Mouse (Mus musculus): ENCODE data around the gene Ahsa1.
A peak's percentile ranks its signal among the peaks of the same experiment; 100 is the strongest.
"Not testable (repeated sequence)": the region's sequence is repeated elsewhere in the genome, so short reads cannot be mapped to it uniquely, and the experiment has no call there.

Gene Ahsa1

GRCm38 (mm10) chr12:87282743-87283142 is 16.5 kb downstream of the Ahsa1 start:
- DNase-seq = no peak

GRCm38 (mm10) chr12:87283706-87284105 is 17.4 kb downstream of the Ahsa1 start:
- DNase-seq = no peak

GRCm38 (mm10) chr12:87284268-87284667 is 18.0 kb downstream of the Ahsa1 start:
- DNase-seq = no peak

GRCm38 (mm10) chr12:87284726-87285125 is 18.4 kb downstream of the Ahsa1 start:
- no peak for DNase-seq

DNA sequence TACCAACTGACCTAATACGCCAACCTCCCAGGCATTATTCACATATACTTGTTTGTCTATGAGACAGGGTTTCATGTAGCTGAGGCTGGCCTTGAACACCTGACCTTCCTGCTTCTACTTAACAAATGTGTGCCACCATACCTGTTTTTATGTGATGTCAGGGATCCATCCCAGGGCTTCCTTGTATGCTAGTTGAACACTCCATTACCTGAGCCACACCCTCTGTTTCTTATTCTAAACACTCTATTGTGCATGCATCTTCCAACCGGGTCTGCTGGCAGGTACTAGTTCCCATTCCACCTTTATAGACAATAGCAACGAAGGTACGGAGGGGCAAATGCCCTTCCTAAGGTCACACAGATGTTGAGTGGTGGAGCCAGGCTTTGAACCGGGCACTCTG is 22.8 kb downstream of the Ahsa1 start:
- DNase-seq = no peak

- DNase-seq = no peak
Measured at GRCm38 (mm10) chr12:87293934-87294333, 27.7 kb downstream of the Ahsa1 start.

- peak; percentile 28 for DNase-seq
Measured at GRCm38 (mm10) chr12:87299037-87299656, 32.9 kb downstream of the Ahsa1 start.

- peak; percentile 42 for DNase-seq
Measured at GRCm38 (mm10) chr12:87299657-87300440, 33.6 kb downstream of the Ahsa1 start, which contains the start of gene Ism2. Gene Ism2, minus strand, starts transcription at chr12:87299705.

DNA sequence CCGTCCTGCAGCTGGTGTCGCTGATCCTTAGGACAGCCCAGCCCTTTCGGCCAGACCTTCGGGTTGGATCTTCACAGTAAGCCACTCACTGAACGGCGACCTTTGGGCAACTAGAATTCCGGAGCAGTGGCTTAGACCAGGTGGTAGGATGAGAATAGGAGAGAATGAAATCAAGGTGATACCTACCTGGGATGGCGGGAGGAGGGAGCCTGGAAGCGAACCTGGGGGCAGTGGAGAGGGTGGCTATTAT is 34.1 kb downstream of the Ahsa1 start:
- no peak for DNase-seq

GRCm38 (mm10) chr12:87301189-87301588 is 34.9 kb downstream of the Ahsa1 start:
- DNase-seq = no peak

- no peak for DNase-seq
Measured at GRCm38 (mm10) chr12:87305767-87306583, 39.7 kb downstream of the Ahsa1 start.

- not testable (repeated sequence) for DNase-seq
Measured at GRCm38 (mm10) chr12:87306584-87306844, 40.2 kb downstream of the Ahsa1 start.

DNA sequence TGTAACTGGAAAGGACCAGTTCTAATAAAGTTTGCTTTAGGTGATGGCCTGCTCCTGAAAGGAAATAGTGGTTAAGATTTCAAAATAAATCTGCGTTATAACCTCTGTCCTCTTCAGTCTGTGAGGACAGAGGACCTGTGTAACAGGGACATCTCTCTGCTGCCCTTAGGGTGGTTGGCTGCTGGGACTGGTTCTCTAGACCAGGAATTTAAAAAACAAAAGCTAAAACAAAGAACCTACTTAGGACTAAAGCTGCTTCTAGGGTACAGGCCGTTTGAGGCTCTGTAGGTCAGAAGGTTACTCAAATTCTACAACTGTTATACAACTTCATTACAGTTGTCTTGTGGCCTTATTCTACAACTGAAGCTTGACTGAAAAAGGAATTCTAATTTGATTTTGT is 46.8 kb downstream of the Ahsa1 start:
- no peak for DNase-seq

GRCm38 (mm10) chr12:87317951-87318350 is 51.7 kb downstream of the Ahsa1 start:
- no peak for DNase-seq

DNA sequence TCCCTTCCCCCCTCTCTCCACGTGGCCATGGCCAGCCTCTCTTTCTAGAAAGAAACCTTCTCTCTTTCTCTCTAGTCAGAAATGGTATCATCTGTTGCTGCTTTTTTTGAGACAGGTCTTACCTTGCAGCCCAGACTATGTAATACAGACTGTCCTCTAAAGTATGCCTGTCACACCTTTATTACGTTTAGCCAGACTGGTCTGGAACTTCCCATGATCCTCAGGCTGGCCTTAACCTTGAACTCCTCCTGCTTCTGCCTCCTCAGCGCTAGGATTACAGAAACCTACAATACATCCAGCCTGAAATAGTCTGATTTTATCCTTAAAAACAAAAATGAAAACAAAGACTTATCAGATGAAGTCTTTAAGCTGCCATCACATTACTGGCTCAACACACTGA is 53.0 kb downstream of the Ahsa1 start:
- no peak for DNase-seq

Data from kidney, adult 18-20 months (tissue).